9 mouse cellular contexts compared by ENCODE assay signal in the genomic region with DNA sequence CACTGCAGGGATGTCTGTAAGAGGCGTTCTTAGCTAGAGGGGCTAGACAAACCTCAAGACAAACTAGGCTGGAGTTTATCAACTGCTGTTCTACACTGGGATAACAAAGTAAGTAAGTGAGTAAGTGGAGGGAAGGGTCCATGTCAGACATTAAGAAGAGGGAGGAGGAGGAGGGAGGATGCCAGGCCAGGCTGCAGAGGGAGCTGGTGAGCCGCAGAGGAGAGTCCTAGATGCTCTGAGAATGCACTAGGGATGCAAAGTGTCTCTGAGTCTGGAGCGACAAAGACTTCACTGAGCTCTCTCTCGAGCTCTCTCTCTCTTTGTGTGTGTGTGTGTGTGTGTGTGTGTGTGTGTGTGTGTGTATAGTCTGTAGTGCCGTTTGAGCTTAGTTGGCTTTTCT. TPM values are rescaled to one million over a fixed set of nuclear protein-coding genes. Genes with fewer than 3 reads are reported as not detected.
DNase-seq lines count a peak whose midpoint lies in the region; ATAC-seq lines count a peak whose summit lies in the region.
"Had no signal": no experiment of that assay in that cellular context is flagged by ENCODE, and none has a peak within 500 bp of the region (broad histone marks: within the 10 kb centered on the region; RNA-seq: fewer than 3 reads in every experiment).

No protein-coding gene starts in this region.

- H3K4me2 ChIP-seq in hindbrain, embryonic 12.5 days (replicated peaks), result no peak overlapping the region
- no peak overlapping the region for H3K4me2 ChIP-seq in neural tube, embryonic 15.5 days
- no peak overlapping the region for H3K4me2 ChIP-seq in intestine, embryonic 16.5 days (ENCODE audit: low read depth, low read length)
- H3K4me2 ChIP-seq: liver, embryonic 15.5 days had no signal

- DNase-seq in hindbrain, embryonic 10.5 days (ENCODE audit: low spot score), result no peak
- peak; percentile 37 for DNase-seq in neural tube, embryonic 10.5 days (ENCODE audit: extremely low spot score, low spot score)
- DNase-seq in embryonic facial prominence, embryonic 10.5 days (ENCODE audit: low spot score), result peak; percentile 58
- DNase-seq in thymus, postnatal 14 days, result peak; percentile 71
- DNase-seq in gastrocnemius, adult 8-10 months (ENCODE audit: low spot score in 2 of 2), result no peak

- no peak for ATAC-seq in hindbrain, embryonic 12.5 days (ENCODE audit: low FRiP score)
- no peak for ATAC-seq in neural tube, embryonic 15.5 days (ENCODE audit: low FRiP score)
- no peak for ATAC-seq in intestine, embryonic 16.5 days

- no peaks in the 10 kb centered on the region for H3K36me3 ChIP-seq in hindbrain, embryonic 10.5 days
- H3K36me3 ChIP-seq in hindbrain, embryonic 12.5 days, result no peaks in the 10 kb centered on the region
- H3K36me3 ChIP-seq in neural tube, embryonic 15.5 days, result no peaks in the 10 kb centered on the region
- no peaks in the 10 kb centered on the region for H3K36me3 ChIP-seq in embryonic facial prominence, embryonic 10.5 days (replicated peaks)
- no peaks in the 10 kb centered on the region for H3K36me3 ChIP-seq in intestine, embryonic 16.5 days (ENCODE audit: control insufficient read depth, insufficient read depth, low read length)
- H3K36me3 ChIP-seq: liver, embryonic 15.5 days had no signal

- H3K4me1 ChIP-seq in hindbrain, embryonic 10.5 days (replicated peaks), result peaks cover 44% of the 10 kb centered on the region
- peaks cover 11% of the 10 kb centered on the region for H3K4me1 ChIP-seq in hindbrain, embryonic 12.5 days
- H3K4me1 ChIP-seq in neural tube, embryonic 15.5 days, result no peaks in the 10 kb centered on the region
- H3K4me1 ChIP-seq in embryonic facial prominence, embryonic 10.5 days, result peaks cover 32% of the 10 kb centered on the region
- H3K4me1 ChIP-seq in intestine, embryonic 16.5 days (ENCODE audit: control insufficient read depth, insufficient read depth, low read length), result no peaks in the 10 kb centered on the region

- no peak overlapping the region for H3K4me3 ChIP-seq in hindbrain, embryonic 10.5 days
- no peak overlapping the region for H3K4me3 ChIP-seq in hindbrain, embryonic 12.5 days
- no peak overlapping the region for H3K4me3 ChIP-seq in neural tube, embryonic 15.5 days (replicated peaks)
- H3K4me3 ChIP-seq in embryonic facial prominence, embryonic 10.5 days, result no peak overlapping the region
- H3K4me3 ChIP-seq in intestine, embryonic 16.5 days (ENCODE audit: low read length), result no peak overlapping the region
- H3K4me3 ChIP-seq: liver, embryonic 15.5 days had no signal

- H3K27ac ChIP-seq in hindbrain, embryonic 10.5 days, result peak overlapping the region; percentile 57; the same call in 1 of the 2 replicates
- H3K27ac ChIP-seq in hindbrain, embryonic 12.5 days, result no peak overlapping the region
- H3K27ac ChIP-seq in neural tube, embryonic 15.5 days (replicated peaks), result no peak overlapping the region
- H3K27ac ChIP-seq in embryonic facial prominence, embryonic 10.5 days (replicated peaks), result no peak overlapping the region
- H3K27ac ChIP-seq in intestine, embryonic 16.5 days (ENCODE audit: low read length), result no peak overlapping the region
- H3K27ac ChIP-seq: liver, embryonic 15.5 days had no signal

- peaks cover 9% of the 10 kb centered on the region for H3K27me3 ChIP-seq in hindbrain, embryonic 10.5 days (ENCODE audit: insufficient read depth, poor library complexity, severe bottlenecking)
- no peaks in the 10 kb centered on the region; the same call in 1 of the 2 replicates for H3K27me3 ChIP-seq in hindbrain, embryonic 12.5 days
- no peaks in the 10 kb centered on the region for H3K27me3 ChIP-seq in neural tube, embryonic 15.5 days (replicated peaks)
- H3K27me3 ChIP-seq in embryonic facial prominence, embryonic 10.5 days (replicated peaks; ENCODE audit: low read depth, poor library complexity, severe bottlenecking), result peaks cover 7% of the 10 kb centered on the region
- H3K27me3 ChIP-seq in intestine, embryonic 16.5 days (replicated peaks; ENCODE audit: control insufficient read depth, insufficient read depth, low read length), result no peaks in the 10 kb centered on the region

- WGBS in hindbrain, embryonic 10.5 days, result 19% methylated on average over 5 of the region's 5 CpGs
- 27% methylated on average over 5 of the region's 5 CpGs for WGBS in hindbrain, embryonic 12.5 days
- WGBS in neural tube, embryonic 15.5 days, result 11% methylated on average over 5 of the region's 5 CpGs
- 18% methylated on average over 5 of the region's 5 CpGs for WGBS in embryonic facial prominence, embryonic 10.5 days
- WGBS in intestine, embryonic 16.5 days, result 14% methylated on average over 5 of the region's 5 CpGs

- H3K9ac ChIP-seq in hindbrain, embryonic 12.5 days, result no peak overlapping the region
- H3K9ac ChIP-seq in neural tube, embryonic 15.5 days (replicated peaks), result no peak overlapping the region
- no peak overlapping the region for H3K9ac ChIP-seq in intestine, embryonic 16.5 days (ENCODE audit: low read depth, low read length)
- H3K9ac ChIP-seq: liver, embryonic 15.5 days had no signal

- H3K9me3 ChIP-seq in hindbrain, embryonic 10.5 days, result no peaks in the 10 kb centered on the region
- H3K9me3 ChIP-seq in hindbrain, embryonic 12.5 days (replicated peaks), result no peaks in the 10 kb centered on the region
- no peaks in the 10 kb centered on the region for H3K9me3 ChIP-seq in neural tube, embryonic 15.5 days (replicated peaks)
- H3K9me3 ChIP-seq in embryonic facial prominence, embryonic 10.5 days, result no peaks in the 10 kb centered on the region
- no peaks in the 10 kb centered on the region for H3K9me3 ChIP-seq in intestine, embryonic 16.5 days (ENCODE audit: control insufficient read depth, low read length)
- H3K9me3 ChIP-seq: liver, embryonic 15.5 days had no signal

RNA-seq across cellular contexts. Expression of a gene that starts 9.7 kb away (rescaled TPM):
- 45.3 and 45.5 TPM in 2 replicates for polyA plus RNA-seq in hindbrain, embryonic 10.5 days (2016; fragmentation: Nextera tagmentation; extraction: Ambion mirVana)
- 30.1 and 39.0 TPM in 2 replicates for polyA plus RNA-seq in hindbrain, embryonic 12.5 days (2016; fragmentation: Nextera tagmentation; extraction: Ambion mirVana)
- polyA plus RNA-seq in neural tube, embryonic 15.5 days (2015; fragmentation: Nextera tagmentation; extraction: Ambion mirVana), result 6.3 and 8.6 TPM in 2 replicates
- 86.3 and 93.8 TPM in 2 replicates for polyA plus RNA-seq in embryonic facial prominence, embryonic 10.5 days (2016; fragmentation: Nextera tagmentation; extraction: Ambion mirVana)
- total RNA-seq in gastrocnemius, adult 8-10 months (2022), result under 1 TPM; 0.24 to 0.94 (median 0.65) TPM
- polyA plus RNA-seq in intestine, embryonic 16.5 days (2015; fragmentation: Nextera tagmentation; extraction: Ambion mirVana), result 15.6 TPM in 2 replicates

RNA-seq across cellular contexts. Expression of a gene that starts 35.6 kb away (rescaled TPM):
- 20.1 and 25.1 TPM in 2 replicates for polyA plus RNA-seq in hindbrain, embryonic 10.5 days (2016; fragmentation: Nextera tagmentation; extraction: Ambion mirVana)
- polyA plus RNA-seq in hindbrain, embryonic 12.5 days (2016; fragmentation: Nextera tagmentation; extraction: Ambion mirVana), result 20.8 and 25.3 TPM in 2 replicates
- polyA plus RNA-seq in neural tube, embryonic 15.5 days (2015; fragmentation: Nextera tagmentation; extraction: Ambion mirVana), result 27.0 and 28.6 TPM in 2 replicates
- polyA plus RNA-seq in embryonic facial prominence, embryonic 10.5 days (2016; fragmentation: Nextera tagmentation; extraction: Ambion mirVana), result 19.6 TPM in 2 replicates
- total RNA-seq in gastrocnemius, adult 8-10 months (2022), result 10 to 100 TPM; 19.9 to 22.6 (median 20.4) TPM
- 14.2 and 15.4 TPM in 2 replicates for polyA plus RNA-seq in intestine, embryonic 16.5 days (2015; fragmentation: Nextera tagmentation; extraction: Ambion mirVana)

RNA-seq across cellular contexts. Expression of a gene that starts 35.8 kb away (rescaled TPM):
- polyA plus RNA-seq in hindbrain, embryonic 10.5 days (2016; fragmentation: Nextera tagmentation; extraction: Ambion mirVana), result 137 TPM in 2 replicates
- polyA plus RNA-seq in hindbrain, embryonic 12.5 days (2016; fragmentation: Nextera tagmentation; extraction: Ambion mirVana), result 120 TPM in 2 replicates
- 98.4 and 106 TPM in 2 replicates for polyA plus RNA-seq in neural tube, embryonic 15.5 days (2015; fragmentation: Nextera tagmentation; extraction: Ambion mirVana)
- polyA plus RNA-seq in embryonic facial prominence, embryonic 10.5 days (2016; fragmentation: Nextera tagmentation; extraction: Ambion mirVana), result 133 and 142 TPM in 2 replicates
- 10 to 100 TPM; 40.8 to 45.8 (median 43.0) TPM for total RNA-seq in gastrocnemius, adult 8-10 months (2022)
- 75.7 and 76.5 TPM in 2 replicates for polyA plus RNA-seq in intestine, embryonic 16.5 days (2015; fragmentation: Nextera tagmentation; extraction: Ambion mirVana)

Comparison
In these comparisons a context has a peak if more than half of its experiments do, and no peak if none do; other contexts are left out.
1. DNase-seq: peak in neural tube, embryonic 10.5 days (single experiment), embryonic facial prominence, embryonic 10.5 days (single experiment) and thymus, postnatal 14 days (single experiment); none in hindbrain, embryonic 10.5 days (single experiment) and gastrocnemius, adult 8-10 months (0 of 2).